Mouse (Mus musculus): Measurements from ENCODE around the gene Rplp0. TPM values are rescaled to one million over a fixed set of nuclear protein-coding genes. Genes with fewer than 3 reads are reported as not detected.
"Not testable (repeated sequence)": the region's sequence is repeated elsewhere in the genome, so short reads cannot be mapped to it uniquely, and the experiment has no call there.

Gene Rplp0
- polyA plus RNA-seq (2015; fragmentation: Nextera tagmentation; extraction: Ambion mirVana), result 1,000 and 1,018 TPM in 2 replicates

- Histone ChIP-seq H3K27ac (replicated peaks) (peak within 1 kb of the TSS; percentile 84), H3K4me3 (peak within 1 kb of the TSS; percentile 98), H3K9ac (replicated peaks) (peak within 1 kb of the TSS; percentile 99), H3K9me3 (no peaks in the 10 kb centered on the region), H3K27me3 (no peaks in the 10 kb centered on the region), H3K4me1 (peaks cover 26% of the 10 kb centered on the region), H3K36me3 (peaks cover 32% of the 10 kb centered on the region), H3K4me2 (replicated peaks) (peak within 1 kb of the TSS; percentile 47)
- under 1% methylated on average over 78 of the region's 78 CpGs for WGBS
- ATAC-seq (replicated peaks), result peak; percentile 99
These were observed at the start of gene Rplp0 for GRCm38 (mm10) chr5:115559237-115560101. Rplp0 (plus strand) TSS chr5:115559467.

- H3K4me1 ChIP-seq, result peaks cover 41% of the 10 kb centered on the region
- no peaks in the 10 kb centered on the region for H3K27me3 ChIP-seq
- no peak overlapping the region for H3K9ac ChIP-seq (replicated peaks)
- WGBS, result 63% methylated on average over 15 of the region's 15 CpGs
- no peak for ATAC-seq (replicated peaks)
- H3K9me3 ChIP-seq, result no peaks in the 10 kb centered on the region
- peak overlapping the region; percentile 83 for H3K4me2 ChIP-seq (replicated peaks)
- peak overlapping the region; percentile 58 for H3K27ac ChIP-seq (replicated peaks)
- H3K36me3 ChIP-seq, result no peaks in the 10 kb centered on the region
- H3K4me3 ChIP-seq, result 0 out of 2 replicates have a peak overlapping the region, but pooled peaks have one; percentile 95
These were observed 49.2 kb upstream of the Rplp0 start for GRCm38 (mm10) chr5:115509790-115510689.

- ATAC-seq (replicated peaks), result no peak
- Histone ChIP-seq H3K27me3 (no peaks in the 10 kb centered on the region), H3K9ac (replicated peaks) (no peak overlapping the region), H3K4me2 (replicated peaks) (no peak overlapping the region), H3K4me1 (peaks cover 42% of the 10 kb centered on the region), H3K9me3 (no peaks in the 10 kb centered on the region), H3K4me3 (no peak overlapping the region), H3K36me3 (no peaks in the 10 kb centered on the region), H3K27ac (replicated peaks) (no peak overlapping the region)
- 95% methylated on average over 7 of the region's 7 CpGs for WGBS
These were observed 46.9 kb upstream of the Rplp0 start for GRCm38 (mm10) chr5:115512375-115512774.

- H3K9ac ChIP-seq (replicated peaks), result no peak overlapping the region
- no peak for ATAC-seq (replicated peaks)
These were observed 46.0 kb upstream of the Rplp0 start for GRCm38 (mm10) chr5:115513246-115513645.

GRCm38 (mm10) chr5:115513721-115514120, 45.5 kb upstream of the Rplp0 start:
- WGBS, result 94% methylated on average over 16 of the region's 16 CpGs
- no peak for ATAC-seq (replicated peaks)
- Histone ChIP-seq H3K4me1 (peaks cover 29% of the 10 kb centered on the region), H3K27me3 (no peaks in the 10 kb centered on the region), H3K27ac (replicated peaks) (no peak overlapping the region), H3K4me3 (no peak overlapping the region), H3K9ac (replicated peaks) (no peak overlapping the region), H3K9me3 (no peaks in the 10 kb centered on the region), H3K36me3 (no peaks in the 10 kb centered on the region), H3K4me2 (replicated peaks) (no peak overlapping the region)

More at GRCm38 (mm10) chr5:115513246-115513645, 46.0 kb upstream of the Rplp0 start:
- Histone ChIP-seq H3K27me3 (no peaks in the 10 kb centered on the region), H3K4me2 (replicated peaks) (no peak overlapping the region), H3K36me3 (no peaks in the 10 kb centered on the region), H3K9me3 (no peaks in the 10 kb centered on the region), H3K27ac (replicated peaks) (no peak overlapping the region), H3K4me3 (no peak overlapping the region), H3K4me1 (peaks cover 33% of the 10 kb centered on the region)
- 97% methylated on average over 14 of the region's 14 CpGs for WGBS

- Histone ChIP-seq H3K4me1 (peaks cover 22% of the 10 kb centered on the region), H3K27me3 (no peaks in the 10 kb centered on the region), H3K9ac (replicated peaks) (no peak overlapping the region), H3K9me3 (no peaks in the 10 kb centered on the region), H3K4me3 (no peak overlapping the region), H3K4me2 (replicated peaks) (no peak overlapping the region), H3K27ac (replicated peaks) (no peak overlapping the region), H3K36me3 (no peaks in the 10 kb centered on the region)
- WGBS, result 93% methylated on average over 6 of the region's 6 CpGs
- no peak for ATAC-seq (replicated peaks)
These were observed 44.9 kb upstream of the Rplp0 start for GRCm38 (mm10) chr5:115514346-115514745.

- peaks cover 15% of the 10 kb centered on the region for H3K4me1 ChIP-seq
- no peaks in the 10 kb centered on the region for H3K9me3 ChIP-seq
- no peak overlapping the region for H3K4me3 ChIP-seq
- H3K4me2 ChIP-seq (replicated peaks), result no peak overlapping the region
- no peaks in the 10 kb centered on the region for H3K36me3 ChIP-seq
- H3K27ac ChIP-seq (replicated peaks), result peak overlapping the region; percentile 22
- ATAC-seq (replicated peaks), result no peak; the same call in 1 of the 2 replicates
- H3K27me3 ChIP-seq, result no peaks in the 10 kb centered on the region
- no peak overlapping the region for H3K9ac ChIP-seq (replicated peaks)
- WGBS, result 55% methylated on average over 20 of the region's 20 CpGs
These were observed 44.2 kb upstream of the Rplp0 start for GRCm38 (mm10) chr5:115514896-115515587.

GRCm38 (mm10) chr5:115516081-115516907, 43.0 kb upstream of the Rplp0 start:
- no peaks in the 10 kb centered on the region for H3K27me3 ChIP-seq
- WGBS, result 80% methylated on average over 32 of the region's 32 CpGs
- no peak overlapping the region for H3K4me2 ChIP-seq (replicated peaks)
- ATAC-seq (replicated peaks), result no peak
- no peak overlapping the region for H3K4me3 ChIP-seq
- H3K9ac ChIP-seq (replicated peaks), result no peak overlapping the region
- no peak overlapping the region for H3K27ac ChIP-seq (replicated peaks)
- H3K9me3 ChIP-seq, result no peaks in the 10 kb centered on the region
- peaks cover 12% of the 10 kb centered on the region for H3K4me1 ChIP-seq
- no peaks in the 10 kb centered on the region for H3K36me3 ChIP-seq

GRCm38 (mm10) chr5:115516908-115517307, 42.4 kb upstream of the Rplp0 start:
- no peak for ATAC-seq (replicated peaks)
- Histone ChIP-seq H3K4me2 (replicated peaks) (no peak overlapping the region), H3K9ac (replicated peaks) (no peak overlapping the region), H3K9me3 (no peaks in the 10 kb centered on the region), H3K27ac (replicated peaks) (no peak overlapping the region), H3K27me3 (no peaks in the 10 kb centered on the region), H3K4me3 (no peak overlapping the region), H3K4me1 (peaks cover 12% of the 10 kb centered on the region), H3K36me3 (no peaks in the 10 kb centered on the region)
- WGBS, result 86% methylated on average over 7 of the region's 7 CpGs

- H3K36me3 ChIP-seq, result no peaks in the 10 kb centered on the region
- H3K27ac ChIP-seq (replicated peaks), result no peak overlapping the region
- peaks cover 12% of the 10 kb centered on the region for H3K4me1 ChIP-seq
- H3K4me3 ChIP-seq, result no peak overlapping the region
- H3K4me2 ChIP-seq (replicated peaks), result no peak overlapping the region
- no peaks in the 10 kb centered on the region for H3K9me3 ChIP-seq
- no peak for ATAC-seq (replicated peaks)
- 94% methylated on average over 9 of the region's 9 CpGs for WGBS
- no peaks in the 10 kb centered on the region for H3K27me3 ChIP-seq
- no peak overlapping the region for H3K9ac ChIP-seq (replicated peaks)
These were observed 41.8 kb upstream of the Rplp0 start for GRCm38 (mm10) chr5:115517501-115517900.

GRCm38 (mm10) chr5:115518214-115518613, 41.1 kb upstream of the Rplp0 start:
- H3K4me3 ChIP-seq; H3K4me2 ChIP-seq (replicated peaks); H3K36me3 ChIP-seq; ATAC-seq (replicated peaks); H3K27me3 ChIP-seq; H3K9ac ChIP-seq (replicated peaks); H3K9me3 ChIP-seq; H3K27ac ChIP-seq (replicated peaks): not testable (repeated sequence)
- WGBS, result 95% methylated on average over 8 of the region's 8 CpGs
- peaks cover 12% of the 10 kb centered on the region for H3K4me1 ChIP-seq

Measured in forebrain, embryonic 15.5 days (tissue).